Mouse (Mus musculus): Measurements from ENCODE around the gene Prkag3. TPM values are rescaled to one million over a fixed set of nuclear protein-coding genes. Genes with fewer than 3 reads are reported as not detected.

Prkag3 gene
- not detected in 2 replicates for polyA plus RNA-seq (2015; fragmentation: Nextera tagmentation; extraction: Ambion mirVana)

DNA sequence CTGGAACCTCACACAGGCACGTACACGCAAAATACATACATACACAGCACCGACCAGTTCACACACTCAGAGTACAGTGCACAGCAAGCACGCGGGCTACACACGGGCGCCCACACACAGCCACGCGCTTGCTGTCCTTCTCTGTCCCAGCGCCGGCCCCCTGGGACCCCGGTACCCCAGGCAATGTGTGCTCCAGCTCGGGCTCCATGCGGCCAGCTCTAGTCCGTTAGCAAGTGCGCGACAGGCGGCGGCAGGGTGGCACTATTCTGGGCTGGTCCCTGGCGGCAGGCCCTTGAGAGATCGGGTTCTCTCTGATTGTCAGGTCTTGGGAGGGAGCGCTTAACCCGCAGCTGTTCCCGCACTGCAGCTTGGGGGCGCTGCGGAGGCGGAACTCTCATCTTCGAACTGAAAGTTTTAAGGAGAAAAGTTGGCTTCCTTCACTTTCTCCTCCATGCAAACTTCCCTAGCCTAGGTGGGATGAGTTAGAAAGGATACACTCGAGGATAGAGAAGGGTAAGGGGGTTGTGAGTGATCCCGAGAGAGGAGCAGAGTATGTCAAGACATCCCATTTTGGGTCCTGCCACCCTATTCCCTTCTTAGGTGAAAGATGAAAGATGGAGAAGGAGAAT lies at the start of gene Prkag3:
TSS of gene Prkag3 (minus strand) at position 579 of the 629 bp plus-strand sequence.
- H3K36me3 ChIP-seq (ENCODE audit: control insufficient read depth, insufficient read depth, low read length) = no peaks in the 10 kb centered on the region
- peak; percentile 25; the same call in 1 of the 2 replicates for ATAC-seq
- no peak within 1 kb of the TSS for H3K4me3 ChIP-seq (ENCODE audit: low read depth, low read length)

DNA sequence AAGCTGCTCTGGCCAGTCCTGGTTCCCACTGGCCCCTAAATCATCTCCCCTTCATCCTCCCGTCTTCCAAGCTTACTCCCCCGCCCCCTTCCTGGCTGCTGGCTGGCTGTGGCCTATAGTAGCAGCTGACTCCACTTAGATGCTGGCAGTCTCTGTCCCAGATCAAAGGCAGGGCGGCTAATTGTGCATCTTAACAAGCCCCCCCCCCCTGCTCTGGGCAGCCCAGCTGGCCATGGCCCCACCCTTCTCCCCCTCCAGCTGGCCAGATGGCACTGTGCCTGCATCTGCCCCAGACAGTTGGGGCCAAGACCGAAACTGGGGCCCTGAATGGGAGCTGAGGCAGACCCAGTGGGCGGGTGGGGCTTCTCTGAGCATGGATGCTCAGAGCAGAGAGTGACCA lies 48.4 kb upstream of the Prkag3 start:
- peak; percentile 53 for ATAC-seq

More for the DNA sequence above, at the start of gene Prkag3:
- Histone ChIP-seq H3K4me2 (ENCODE audit: low read length) (peak within 1 kb of the TSS; percentile 39; the same call in 1 of the 2 replicates), H3K4me1 (ENCODE audit: control insufficient read depth, insufficient read depth, low read length) (no peaks in the 10 kb centered on the region), H3K9me3 (replicated peaks; ENCODE audit: control insufficient read depth, low read length, poor library complexity, severe bottlenecking) (no peaks in the 10 kb centered on the region), H3K9ac (ENCODE audit: low read depth, low read length) (0 out of 2 replicates have a peak within 1 kb of the TSS, but pooled peaks have one; percentile 16), H3K27ac (ENCODE audit: low read length) (no peak within 1 kb of the TSS), H3K27me3 (ENCODE audit: control insufficient read depth, insufficient read depth, low read depth, low read length) (peaks cover 6% of the 10 kb centered on the region)
- WGBS = 8% methylated on average over 30 of the region's 30 CpGs

DNA sequence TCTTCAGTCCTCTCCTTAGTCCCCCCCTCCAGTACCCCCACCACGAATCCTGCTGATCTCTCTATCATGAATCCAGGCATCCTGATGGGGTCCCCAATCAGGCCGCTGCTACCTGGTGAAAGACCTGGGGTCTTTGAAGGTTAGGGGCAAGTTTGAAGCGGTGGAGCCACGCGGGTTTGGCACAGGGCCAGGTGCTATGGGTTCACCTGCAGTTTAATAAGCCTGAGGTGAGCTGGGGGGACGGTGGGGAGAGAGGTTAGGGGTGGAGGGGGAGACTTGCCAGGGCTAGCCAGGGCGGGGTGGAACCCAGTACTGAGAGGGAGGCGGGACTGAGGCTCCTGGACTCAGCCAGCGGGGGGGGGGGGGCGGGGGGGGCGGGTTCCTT lies 46.1 kb upstream of the Prkag3 start:
- Histone ChIP-seq H3K9ac (ENCODE audit: low read depth, low read length) (no peak overlapping the region), H3K4me1 (ENCODE audit: control insufficient read depth, insufficient read depth, low read length) (peaks cover 26% of the 10 kb centered on the region), H3K27ac (ENCODE audit: low read length) (no peak overlapping the region), H3K4me2 (ENCODE audit: low read length) (peak overlapping the region; percentile 61), H3K27me3 (ENCODE audit: control insufficient read depth, insufficient read depth, low read depth, low read length) (peaks cover 56% of the 10 kb centered on the region), H3K36me3 (ENCODE audit: control insufficient read depth, insufficient read depth, low read length) (no peaks in the 10 kb centered on the region), H3K4me3 (ENCODE audit: low read depth, low read length) (no peak overlapping the region), H3K9me3 (replicated peaks; ENCODE audit: control insufficient read depth, low read length, poor library complexity, severe bottlenecking) (no peaks in the 10 kb centered on the region)
- WGBS = under 1% methylated on average over 8 of the region's 11 CpGs
- ATAC-seq = no peak

More for the DNA sequence above, 48.4 kb upstream of the Prkag3 start:
- H3K9ac ChIP-seq (ENCODE audit: low read depth, low read length) = 0 out of 2 replicates have a peak overlapping the region, but pooled peaks have one; percentile 10
- no peak overlapping the region for H3K27ac ChIP-seq (ENCODE audit: low read length)
- peaks cover 54% of the 10 kb centered on the region for H3K27me3 ChIP-seq (ENCODE audit: control insufficient read depth, insufficient read depth, low read depth, low read length)
- H3K36me3 ChIP-seq (ENCODE audit: control insufficient read depth, insufficient read depth, low read length) = no peaks in the 10 kb centered on the region
- no peak overlapping the region for H3K4me3 ChIP-seq (ENCODE audit: low read depth, low read length)
- WGBS = 8% methylated on average over 5 of the region's 5 CpGs
- H3K9me3 ChIP-seq (replicated peaks; ENCODE audit: control insufficient read depth, low read length, poor library complexity, severe bottlenecking) = no peaks in the 10 kb centered on the region
- no peak overlapping the region for H3K4me2 ChIP-seq (ENCODE audit: low read length)
- peaks cover 26% of the 10 kb centered on the region for H3K4me1 ChIP-seq (ENCODE audit: control insufficient read depth, insufficient read depth, low read length)

DNA sequence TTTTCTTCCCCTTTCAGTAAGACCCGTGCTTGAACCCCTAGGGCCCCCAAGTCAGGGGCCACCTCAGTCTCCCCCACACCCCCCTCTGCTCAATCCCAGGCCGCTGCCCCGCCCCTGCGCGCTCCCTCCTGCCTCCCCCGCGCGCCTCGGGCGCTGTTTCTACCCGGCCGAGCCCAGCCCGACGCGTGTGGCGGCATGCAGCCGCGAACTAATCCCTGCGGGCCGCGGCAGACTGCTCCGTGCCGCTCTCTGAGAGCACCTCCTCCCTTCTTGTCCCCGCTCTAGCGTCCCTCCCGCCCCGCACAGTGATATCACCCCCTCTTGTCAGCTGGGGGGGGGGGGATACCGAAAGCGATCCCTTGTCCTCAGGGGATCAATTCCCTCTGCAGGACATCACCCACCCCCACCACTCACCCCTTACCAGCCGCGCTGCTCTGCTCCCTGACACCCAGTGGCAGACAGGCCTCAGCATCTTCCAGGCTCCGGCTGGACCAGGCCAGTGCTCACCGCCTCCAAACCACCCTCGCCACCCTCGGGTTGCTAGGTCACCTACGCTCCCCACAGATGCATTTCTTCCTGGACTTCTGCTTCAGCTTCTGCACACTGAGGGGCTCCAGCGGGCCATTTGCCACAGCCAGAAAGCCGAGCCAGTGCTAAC lies 45.6 kb upstream of the Prkag3 start:
- H3K9ac ChIP-seq (ENCODE audit: low read depth, low read length) = peak overlapping the region; percentile 41

DNA sequence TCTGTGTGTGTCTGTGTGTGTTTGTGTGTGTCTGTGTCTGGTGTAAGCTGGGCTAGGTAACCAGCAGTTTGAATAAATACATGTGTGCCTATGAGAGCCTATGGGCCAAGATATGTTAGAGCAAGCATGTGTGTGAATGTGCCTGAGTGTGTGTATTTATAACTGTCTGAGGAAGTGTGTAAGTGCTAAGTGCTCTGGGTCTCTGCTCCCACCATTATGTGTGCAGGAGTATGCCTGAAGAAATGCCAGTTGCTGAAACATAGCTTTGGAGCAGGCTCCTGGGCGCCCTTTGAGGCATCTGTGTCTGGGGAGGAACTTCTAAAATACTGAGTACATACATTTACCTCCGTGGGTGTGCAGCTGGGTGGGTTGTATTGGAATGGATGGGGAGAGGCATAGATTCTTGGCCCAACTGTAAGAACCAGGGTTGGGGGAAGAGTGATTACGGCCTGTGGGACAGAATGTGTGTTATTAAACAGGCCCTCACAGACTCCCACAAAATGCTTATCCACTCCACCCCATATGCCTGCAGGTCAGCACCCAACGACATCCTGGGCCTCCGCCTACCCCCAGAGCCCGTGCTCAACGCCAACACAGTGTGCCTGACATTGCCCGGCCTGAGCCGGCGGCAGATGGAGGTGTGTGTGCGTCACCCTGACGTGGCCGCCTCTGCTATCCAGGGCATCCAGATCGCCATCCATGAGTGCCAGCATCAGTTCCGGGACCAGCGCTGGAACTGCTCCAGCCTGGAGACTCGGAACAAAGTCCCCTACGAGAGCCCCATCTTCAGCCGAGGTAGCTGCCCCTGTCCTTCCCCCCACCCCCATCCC lies 44.0 kb upstream of the Prkag3 start:
- no peak overlapping the region for H3K27ac ChIP-seq (ENCODE audit: low read length)
- 15% methylated on average over 19 of the region's 19 CpGs for WGBS

More for the DNA sequence above, 45.6 kb upstream of the Prkag3 start:
- H3K27ac ChIP-seq (ENCODE audit: low read length) = no peak overlapping the region
- H3K27me3 ChIP-seq (ENCODE audit: control insufficient read depth, insufficient read depth, low read depth, low read length) = peaks cover 56% of the 10 kb centered on the region
- peak overlapping the region; percentile 61 for H3K4me2 ChIP-seq (ENCODE audit: low read length)
- peaks cover 26% of the 10 kb centered on the region for H3K4me1 ChIP-seq (ENCODE audit: control insufficient read depth, insufficient read depth, low read length)
- H3K36me3 ChIP-seq (ENCODE audit: control insufficient read depth, insufficient read depth, low read length) = no peaks in the 10 kb centered on the region
- ATAC-seq = no peak
- WGBS = under 1% methylated on average over 38 of the region's 38 CpGs
- no peaks in the 10 kb centered on the region for H3K9me3 ChIP-seq (replicated peaks; ENCODE audit: control insufficient read depth, low read length, poor library complexity, severe bottlenecking)
- H3K4me3 ChIP-seq (ENCODE audit: low read depth, low read length) = peak overlapping the region; percentile 29

GRCm38 (mm10) chr1:74791249-74791648 lies 42.2 kb upstream of the Prkag3 start, which contains the start of gene Wnt10a:
Wnt10a (plus strand) TSS chr1:74791516.
- H3K9ac ChIP-seq (ENCODE audit: low read depth, low read length) = peak within 1 kb of the TSS; percentile 53
- no peak within 1 kb of the TSS for H3K27ac ChIP-seq (ENCODE audit: low read length)
- WGBS = 1% methylated on average over 11 of the region's 11 CpGs
- H3K36me3 ChIP-seq (ENCODE audit: control insufficient read depth, insufficient read depth, low read length) = no peaks in the 10 kb centered on the region
- peak within 1 kb of the TSS; percentile 32 for H3K4me3 ChIP-seq (ENCODE audit: low read depth, low read length)
- peaks cover 21% of the 10 kb centered on the region for H3K4me1 ChIP-seq (ENCODE audit: control insufficient read depth, insufficient read depth, low read length)
- peak within 1 kb of the TSS; percentile 69 for H3K4me2 ChIP-seq (ENCODE audit: low read length)
- no peak for ATAC-seq
- H3K9me3 ChIP-seq (replicated peaks; ENCODE audit: control insufficient read depth, low read length, poor library complexity, severe bottlenecking) = no peaks in the 10 kb centered on the region
- peaks cover 67% of the 10 kb centered on the region for H3K27me3 ChIP-seq (ENCODE audit: control insufficient read depth, insufficient read depth, low read depth, low read length)

More for the DNA sequence above, 44.0 kb upstream of the Prkag3 start:
- Histone ChIP-seq H3K9ac (ENCODE audit: low read depth, low read length) (0 out of 2 replicates have a peak overlapping the region, but pooled peaks have one; percentile 6), H3K27me3 (ENCODE audit: control insufficient read depth, insufficient read depth, low read depth, low read length) (peaks cover 64% of the 10 kb centered on the region), H3K9me3 (replicated peaks; ENCODE audit: control insufficient read depth, low read length, poor library complexity, severe bottlenecking) (no peaks in the 10 kb centered on the region), H3K4me3 (ENCODE audit: low read depth, low read length) (no peak overlapping the region), H3K4me2 (ENCODE audit: low read length) (no peak overlapping the region), H3K4me1 (ENCODE audit: control insufficient read depth, insufficient read depth, low read length) (peaks cover 26% of the 10 kb centered on the region), H3K36me3 (ENCODE audit: control insufficient read depth, insufficient read depth, low read length) (no peaks in the 10 kb centered on the region)
- no peak for ATAC-seq

DNA sequence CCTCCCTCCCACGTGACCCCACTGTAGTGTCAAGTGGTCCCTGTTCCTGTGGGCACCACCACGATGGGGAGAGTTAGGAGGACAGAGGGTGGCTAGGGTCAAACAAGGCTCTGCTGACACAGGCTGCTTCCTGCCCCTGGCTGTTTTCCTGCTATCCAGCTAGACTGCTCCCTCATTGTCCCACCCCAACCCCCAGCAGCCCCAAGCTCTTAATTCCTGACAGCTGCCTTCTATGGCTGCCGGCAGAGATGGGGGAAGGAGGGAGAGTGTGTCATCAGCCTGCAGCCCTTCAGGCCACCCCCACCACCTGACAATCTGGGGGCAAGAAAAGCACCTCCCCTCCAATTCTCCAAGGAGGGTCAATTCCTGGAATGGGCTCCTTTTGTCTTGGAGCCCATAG lies 41.1 kb upstream of the Prkag3 start:
- Histone ChIP-seq H3K4me3 (ENCODE audit: low read depth, low read length) (no peak overlapping the region), H3K4me1 (ENCODE audit: control insufficient read depth, insufficient read depth, low read length) (peaks cover 20% of the 10 kb centered on the region), H3K4me2 (ENCODE audit: low read length) (no peak overlapping the region), H3K9me3 (replicated peaks; ENCODE audit: control insufficient read depth, low read length, poor library complexity, severe bottlenecking) (no peaks in the 10 kb centered on the region; the same call in 1 of the 2 replicates), H3K9ac (ENCODE audit: low read depth, low read length) (no peak overlapping the region), H3K27ac (ENCODE audit: low read length) (no peak overlapping the region), H3K36me3 (ENCODE audit: control insufficient read depth, insufficient read depth, low read length) (no peaks in the 10 kb centered on the region), H3K27me3 (ENCODE audit: control insufficient read depth, insufficient read depth, low read depth, low read length) (peaks cover 72% of the 10 kb centered on the region)
- ATAC-seq = no peak
- WGBS = 7% methylated on average over 3 of the region's 3 CpGs

- H3K27me3 ChIP-seq (ENCODE audit: control insufficient read depth, insufficient read depth, low read depth, low read length) = peaks cover 79% of the 10 kb centered on the region
- no peak overlapping the region for H3K9ac ChIP-seq (ENCODE audit: low read depth, low read length)
- H3K4me2 ChIP-seq (ENCODE audit: low read length) = no peak overlapping the region
- no peaks in the 10 kb centered on the region; the same call in 1 of the 2 replicates for H3K9me3 ChIP-seq (replicated peaks; ENCODE audit: control insufficient read depth, low read length, poor library complexity, severe bottlenecking)
- H3K4me1 ChIP-seq (ENCODE audit: control insufficient read depth, insufficient read depth, low read length) = peaks cover 15% of the 10 kb centered on the region
- no peaks in the 10 kb centered on the region for H3K36me3 ChIP-seq (ENCODE audit: control insufficient read depth, insufficient read depth, low read length)
- ATAC-seq = no peak
- H3K4me3 ChIP-seq (ENCODE audit: low read depth, low read length) = no peak overlapping the region
- 21% methylated on average over 6 of the region's 6 CpGs for WGBS
- no peak overlapping the region for H3K27ac ChIP-seq (ENCODE audit: low read length)
Measured at GRCm38 (mm10) chr1:74788603-74789176, 39.7 kb upstream of the Prkag3 start.

Data from midbrain, embryonic 16.5 days (tissue).